Mouse (Mus musculus) liver, postnatal 0 days (tissue): ENCODE data around the gene Fnip2.

Source experiments
- CTCF ChIP-seq: sonication (generic); IDR thresholded peaks from 2 replicates; pipeline ENCODE4 v1.5.1; 2016; ENCODE audit warnings: antibody characterized with exemption, low read depth
- EP300 ChIP-seq: IDR thresholded peaks from 2 replicates; pipeline ENCODE4 v1.6.1; 2016; ENCODE audit warnings: antibody characterized with exemption, low read depth, mild to moderate bottlenecking

GRCm38 (mm10) chr3:79595468-79595867 is 27.9 kb upstream of the Fnip2 start:
- TF ChIP-seq CTCF = no peak
- TF ChIP-seq EP300 = no peak
